Mouse (Mus musculus) brain, adult 10 weeks (tissue): ENCODE results near the gene Qk. TPM values are rescaled to one million over a fixed set of nuclear protein-coding genes. Genes with fewer than 3 reads are reported as not detected.

Source experiments
- polyA plus RNA-seq: library from polyadenylated mRNA; stranded (reverse); fragments of 350-450 nt; fragmentation: Illumina TruSeq; extraction: RNeasy Lipid Tissue Mini Kit (QIAGEN cat#74804); gene quantifications from one replicate; pipeline ENCODE4 v1.2.3, GENCODE M21; 2015; ENCODE audit warnings: low read depth, low replicate concordance

Gene Qk
- polyA plus RNA-seq: 156 TPM

GRCm38 (mm10) chr17:10319685-10320455, at the start of gene Qk:
TSS of gene Qk (minus strand) at chr17:10319854.

